Mouse (Mus musculus): ENCODE data around the gene Supt3. TPM values are rescaled to one million over a fixed set of nuclear protein-coding genes. Genes with fewer than 3 reads are reported as not detected.
A peak's percentile ranks its signal among the peaks of the same experiment; 100 is the strongest.

The Supt3 gene
- polyA plus RNA-seq, 1 experiment = 15.9 TPM

- Histone ChIP-seq H3K4me3 (ENCODE audit: low read depth, low read length) (peak overlapping the region; percentile 62), H3K27ac (ENCODE audit: insufficient read depth, low read length) (no peak overlapping the region), H3K4me1 (ENCODE audit: control insufficient read depth, insufficient read depth, low read length) (no peaks in the 10 kb centered on the region), H3K9me3 (replicated peaks; ENCODE audit: control insufficient read depth, insufficient read depth, low read length, poor library complexity, severe bottlenecking) (no peaks in the 10 kb centered on the region), H3K36me3 (ENCODE audit: control insufficient read depth, insufficient read depth, low read length, poor library complexity, severe bottlenecking) (no peaks in the 10 kb centered on the region), H3K9ac (ENCODE audit: low read depth, poor library complexity, severe bottlenecking) (peak overlapping the region; percentile 42), H3K27me3 (ENCODE audit: control insufficient read depth, insufficient read depth, low read length, poor library complexity, severe bottlenecking) (peaks cover 16% of the 10 kb centered on the region)
- TF ChIP-seq POLR2A (IDR thresholded peaks at IDR 0.05; ENCODE audit: insufficient read depth, low read length) (no peak), EP300 (IDR thresholded peaks at IDR 0.05; ENCODE audit: insufficient read depth, low read depth, low read length) (no peak), CTCF (IDR thresholded peaks at IDR 0.05; ENCODE audit: low read depth, low read length) (no peak)
These were observed 41.5 kb upstream of the Supt3 start for GRCm38 (mm10) chr17:44735223-44735990.

- Histone ChIP-seq H3K9ac (ENCODE audit: low read depth, poor library complexity, severe bottlenecking) (peak overlapping the region; percentile 42), H3K9me3 (replicated peaks; ENCODE audit: control insufficient read depth, insufficient read depth, low read length, poor library complexity, severe bottlenecking) (no peaks in the 10 kb centered on the region), H3K36me3 (ENCODE audit: control insufficient read depth, insufficient read depth, low read length, poor library complexity, severe bottlenecking) (no peaks in the 10 kb centered on the region), H3K4me3 (ENCODE audit: low read depth, low read length) (peak overlapping the region; percentile 62), H3K27ac (ENCODE audit: insufficient read depth, low read length) (no peak overlapping the region), H3K4me1 (ENCODE audit: control insufficient read depth, insufficient read depth, low read length) (no peaks in the 10 kb centered on the region), H3K27me3 (ENCODE audit: control insufficient read depth, insufficient read depth, low read length, poor library complexity, severe bottlenecking) (peaks cover 16% of the 10 kb centered on the region)
- TF ChIP-seq POLR2A (IDR thresholded peaks at IDR 0.05; ENCODE audit: insufficient read depth, low read length) (no peak), CTCF (IDR thresholded peaks at IDR 0.05; ENCODE audit: low read depth, low read length) (no peak), EP300 (IDR thresholded peaks at IDR 0.05; ENCODE audit: insufficient read depth, low read depth, low read length) (no peak)
These were observed 40.9 kb upstream of the Supt3 start for GRCm38 (mm10) chr17:44735991-44736561.

GRCm38 (mm10) chr17:44737275-44738120, 39.5 kb upstream of the Supt3 start:
- no peaks in the 10 kb centered on the region for H3K4me1 ChIP-seq (ENCODE audit: control insufficient read depth, insufficient read depth, low read length)
- H3K27ac ChIP-seq (ENCODE audit: insufficient read depth, low read length) = no peak overlapping the region
- peak overlapping the region; percentile 23; the same call in 1 of the 2 replicates for H3K4me3 ChIP-seq (ENCODE audit: low read depth, low read length)
- no peaks in the 10 kb centered on the region for H3K9me3 ChIP-seq (replicated peaks; ENCODE audit: control insufficient read depth, insufficient read depth, low read length, poor library complexity, severe bottlenecking)
- no peak for TF ChIP-seq CTCF (IDR thresholded peaks at IDR 0.05; ENCODE audit: low read depth, low read length)
- no peak for TF ChIP-seq EP300 (IDR thresholded peaks at IDR 0.05; ENCODE audit: insufficient read depth, low read depth, low read length)
- TF ChIP-seq POLR2A (IDR thresholded peaks at IDR 0.05; ENCODE audit: insufficient read depth, low read length) = no peak
- no peaks in the 10 kb centered on the region for H3K36me3 ChIP-seq (ENCODE audit: control insufficient read depth, insufficient read depth, low read length, poor library complexity, severe bottlenecking)
- no peak overlapping the region for H3K9ac ChIP-seq (ENCODE audit: low read depth, poor library complexity, severe bottlenecking)
- peaks cover 16% of the 10 kb centered on the region for H3K27me3 ChIP-seq (ENCODE audit: control insufficient read depth, insufficient read depth, low read length, poor library complexity, severe bottlenecking)

- TF ChIP-seq EP300 (IDR thresholded peaks at IDR 0.05; ENCODE audit: insufficient read depth, low read depth, low read length) (no peak), CTCF (IDR thresholded peaks at IDR 0.05; ENCODE audit: low read depth, low read length) (no peak), POLR2A (IDR thresholded peaks at IDR 0.05; ENCODE audit: insufficient read depth, low read length) (no peak)
- Histone ChIP-seq H3K27ac (ENCODE audit: insufficient read depth, low read length) (no peak overlapping the region), H3K4me3 (ENCODE audit: low read depth, low read length) (peak overlapping the region; percentile 24), H3K27me3 (ENCODE audit: control insufficient read depth, insufficient read depth, low read length, poor library complexity, severe bottlenecking) (peaks cover 16% of the 10 kb centered on the region), H3K9ac (ENCODE audit: low read depth, poor library complexity, severe bottlenecking) (no peak overlapping the region), H3K36me3 (ENCODE audit: control insufficient read depth, insufficient read depth, low read length, poor library complexity, severe bottlenecking) (no peaks in the 10 kb centered on the region), H3K9me3 (replicated peaks; ENCODE audit: control insufficient read depth, insufficient read depth, low read length, poor library complexity, severe bottlenecking) (no peaks in the 10 kb centered on the region), H3K4me1 (ENCODE audit: control insufficient read depth, insufficient read depth, low read length) (no peaks in the 10 kb centered on the region)
These were observed 38.8 kb upstream of the Supt3 start for GRCm38 (mm10) chr17:44738121-44738637.

GRCm38 (mm10) chr17:44742246-44742645, 34.7 kb upstream of the Supt3 start:
- Histone ChIP-seq H3K27me3 (ENCODE audit: control insufficient read depth, insufficient read depth, low read length, poor library complexity, severe bottlenecking) (peaks cover 8% of the 10 kb centered on the region), H3K9ac (ENCODE audit: low read depth, poor library complexity, severe bottlenecking) (no peak overlapping the region), H3K27ac (ENCODE audit: insufficient read depth, low read length) (no peak overlapping the region), H3K36me3 (ENCODE audit: control insufficient read depth, insufficient read depth, low read length, poor library complexity, severe bottlenecking) (no peaks in the 10 kb centered on the region), H3K9me3 (replicated peaks; ENCODE audit: control insufficient read depth, insufficient read depth, low read length, poor library complexity, severe bottlenecking) (no peaks in the 10 kb centered on the region), H3K4me3 (ENCODE audit: low read depth, low read length) (no peak overlapping the region), H3K4me1 (ENCODE audit: control insufficient read depth, insufficient read depth, low read length) (no peaks in the 10 kb centered on the region)
- TF ChIP-seq EP300 (IDR thresholded peaks at IDR 0.05; ENCODE audit: insufficient read depth, low read depth, low read length) (no peak), CTCF (IDR thresholded peaks at IDR 0.05; ENCODE audit: low read depth, low read length) (no peak), POLR2A (IDR thresholded peaks at IDR 0.05; ENCODE audit: insufficient read depth, low read length) (no peak)

Data from ES-Bruce4 (cell line).